Mouse (Mus musculus): ENCODE measurements around the gene Adk. TPM values are rescaled to one million over a fixed set of nuclear protein-coding genes. Genes with fewer than 3 reads are reported as not detected.

The Adk gene
- polyA plus RNA-seq, 1 experiment, result 66.2 TPM

DNA sequence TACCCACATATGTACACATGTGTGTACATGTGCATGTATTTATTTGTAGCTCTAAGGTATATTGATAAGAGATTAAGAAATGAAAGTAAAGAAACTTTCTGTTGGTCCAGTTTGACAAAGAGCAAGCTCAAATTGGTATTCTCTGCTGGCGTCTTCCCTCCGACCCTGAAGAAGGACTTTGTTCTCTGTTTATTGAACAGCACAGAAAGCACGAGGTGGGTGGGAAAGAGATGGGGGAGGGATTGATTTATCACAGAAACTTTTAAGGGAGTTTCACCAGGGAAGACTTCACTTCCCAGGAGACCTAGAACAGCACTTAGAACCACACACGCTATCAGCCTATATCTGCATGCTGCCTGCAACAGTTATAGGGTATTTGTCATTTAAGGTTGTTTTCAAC lies 62.9 kb downstream of the Adk start:
- Histone ChIP-seq H3K27ac (ENCODE audit: insufficient read depth, low read length) (no peak overlapping the region), H3K27me3 (ENCODE audit: control insufficient read depth, insufficient read depth, low read length) (no peaks in the 10 kb centered on the region), H3K4me1 (ENCODE audit: control insufficient read depth, insufficient read depth, low read length) (peaks cover 3% of the 10 kb centered on the region; the same call in 1 of the 2 replicates), H3K4me3 (replicated peaks; ENCODE audit: insufficient read depth, low read depth, low read length) (no peak overlapping the region)
- no peak for DNase-seq
- no peak for TF ChIP-seq POLR2A (IDR thresholded peaks at IDR 0.05; ENCODE audit: borderline replicate concordance, insufficient read depth, low read length)
- WGBS, result 68% methylated on average over 4 of the region's 4 CpGs

DNA sequence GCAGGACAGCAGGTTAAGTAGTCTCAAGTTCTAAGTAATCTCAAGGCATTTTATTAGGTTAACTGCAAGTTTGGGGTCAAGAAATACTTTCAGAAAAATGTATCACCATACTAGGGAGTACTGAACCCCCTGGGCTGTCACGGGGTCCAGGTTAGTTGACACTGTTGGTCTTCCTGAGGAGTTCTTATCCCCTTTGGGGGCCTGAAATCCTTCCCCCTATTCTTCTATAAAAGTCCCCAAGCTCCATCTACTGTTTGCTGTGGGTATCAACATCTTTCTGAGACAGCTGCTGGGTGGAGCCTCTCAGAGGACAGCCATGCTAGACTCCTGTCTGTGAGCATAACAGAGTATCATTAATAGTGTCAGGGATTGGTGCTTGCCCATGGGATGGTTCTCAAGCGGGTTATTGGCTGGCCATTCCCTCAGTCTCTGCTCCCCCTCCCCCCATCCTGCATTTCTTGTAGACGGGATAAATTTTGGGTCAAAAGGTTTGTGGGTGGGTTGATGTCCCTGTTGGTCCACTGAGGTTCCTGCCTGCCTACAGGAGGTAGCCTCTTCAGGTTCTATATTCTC lies 63.6 kb downstream of the Adk start:
- no peak overlapping the region for H3K27ac ChIP-seq (ENCODE audit: insufficient read depth, low read length)
- H3K4me1 ChIP-seq (ENCODE audit: control insufficient read depth, insufficient read depth, low read length), result peaks cover 3% of the 10 kb centered on the region; the same call in 1 of the 2 replicates
- H3K4me3 ChIP-seq (replicated peaks; ENCODE audit: insufficient read depth, low read depth, low read length), result no peak overlapping the region
- peak; percentile 7; the same call in 1 of the 2 replicates for TF ChIP-seq CTCF (IDR thresholded peaks at IDR 0.05; ENCODE audit: borderline replicate concordance, insufficient read depth, low read depth, low read length)
- no peak for TF ChIP-seq POLR2A (IDR thresholded peaks at IDR 0.05; ENCODE audit: borderline replicate concordance, insufficient read depth, low read length)
- peak in 1 of 2 experiments; percentile 16 for DNase-seq
- no peaks in the 10 kb centered on the region for H3K27me3 ChIP-seq (ENCODE audit: control insufficient read depth, insufficient read depth, low read length)
- 52% methylated on average over 3 of the region's 3 CpGs for WGBS

DNA sequence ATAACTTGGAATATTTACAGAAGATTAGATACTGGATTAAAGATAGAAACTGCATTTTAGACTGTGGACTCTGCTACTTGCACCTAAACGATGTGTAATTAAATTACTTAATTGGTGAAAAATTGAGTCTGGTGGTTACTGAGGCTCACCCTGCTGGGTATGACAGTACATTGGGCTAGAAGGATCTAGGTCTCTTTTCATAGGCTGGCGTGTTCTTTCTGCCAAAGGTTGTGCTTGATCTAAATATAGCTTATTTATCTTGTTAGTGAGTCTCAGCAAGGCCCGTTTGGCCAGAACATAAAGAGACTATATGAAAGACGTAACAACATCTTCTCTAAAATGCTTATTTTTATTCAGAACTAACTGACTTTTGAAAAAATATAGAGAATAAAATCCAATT lies 65.7 kb downstream of the Adk start:
- TF ChIP-seq POLR2A (IDR thresholded peaks at IDR 0.05; ENCODE audit: borderline replicate concordance, insufficient read depth, low read length), result no peak
- TF ChIP-seq CTCF (IDR thresholded peaks at IDR 0.05; ENCODE audit: borderline replicate concordance, insufficient read depth, low read depth, low read length), result no peak
- Histone ChIP-seq H3K4me3 (replicated peaks; ENCODE audit: insufficient read depth, low read depth, low read length) (no peak overlapping the region), H3K27me3 (ENCODE audit: control insufficient read depth, insufficient read depth, low read length) (no peaks in the 10 kb centered on the region), H3K27ac (ENCODE audit: insufficient read depth, low read length) (no peak overlapping the region), H3K4me1 (ENCODE audit: control insufficient read depth, insufficient read depth, low read length) (peaks cover 3% of the 10 kb centered on the region; the same call in 1 of the 2 replicates)
- WGBS, result 45% methylated on average over 4 of the region's 4 CpGs
- DNase-seq, result no peak

DNA sequence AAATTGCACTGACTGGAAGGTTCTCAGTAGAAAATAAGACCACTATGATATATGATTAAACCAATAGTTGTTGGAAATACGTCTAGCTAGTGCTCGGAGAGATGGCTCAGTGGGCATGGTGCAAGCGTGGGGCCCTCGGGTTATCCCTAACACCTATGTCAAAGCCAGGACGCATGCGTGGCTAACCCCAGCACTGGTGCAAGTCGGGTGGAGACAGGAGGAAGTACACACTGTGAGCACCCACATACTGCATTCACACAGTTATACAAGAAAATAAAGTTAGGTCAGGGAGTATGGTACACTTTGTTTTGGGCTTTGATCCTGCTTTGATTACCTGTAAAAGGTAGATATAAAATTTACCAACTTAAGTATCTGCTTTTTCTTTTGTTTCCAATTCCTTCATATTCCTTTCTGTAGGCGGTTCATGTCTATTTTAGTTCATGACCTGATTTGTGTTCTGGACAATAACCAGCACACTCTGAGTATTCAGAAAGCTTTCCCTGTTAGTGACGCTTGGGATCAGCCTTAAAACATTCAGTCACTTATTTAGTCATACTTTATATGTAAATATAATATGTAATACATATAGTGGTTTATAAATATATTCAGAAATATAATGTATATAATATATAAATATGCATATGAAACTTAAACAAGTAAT lies 67.4 kb downstream of the Adk start:
- DNase-seq, result peak in 1 of 2 experiments; percentile 27
- H3K27me3 ChIP-seq (ENCODE audit: control insufficient read depth, insufficient read depth, low read length), result no peaks in the 10 kb centered on the region
- TF ChIP-seq POLR2A (IDR thresholded peaks at IDR 0.05; ENCODE audit: borderline replicate concordance, insufficient read depth, low read length) (no peak), CTCF (IDR thresholded peaks at IDR 0.05; ENCODE audit: borderline replicate concordance, insufficient read depth, low read depth, low read length) (no peak)
- H3K4me3 ChIP-seq (replicated peaks; ENCODE audit: insufficient read depth, low read depth, low read length), result no peak overlapping the region
- WGBS, result 65% methylated on average over 9 of the region's 9 CpGs
- peaks cover 3% of the 10 kb centered on the region; the same call in 1 of the 2 replicates for H3K4me1 ChIP-seq (ENCODE audit: control insufficient read depth, insufficient read depth, low read length)
- H3K27ac ChIP-seq (ENCODE audit: insufficient read depth, low read length), result no peak overlapping the region

DNA sequence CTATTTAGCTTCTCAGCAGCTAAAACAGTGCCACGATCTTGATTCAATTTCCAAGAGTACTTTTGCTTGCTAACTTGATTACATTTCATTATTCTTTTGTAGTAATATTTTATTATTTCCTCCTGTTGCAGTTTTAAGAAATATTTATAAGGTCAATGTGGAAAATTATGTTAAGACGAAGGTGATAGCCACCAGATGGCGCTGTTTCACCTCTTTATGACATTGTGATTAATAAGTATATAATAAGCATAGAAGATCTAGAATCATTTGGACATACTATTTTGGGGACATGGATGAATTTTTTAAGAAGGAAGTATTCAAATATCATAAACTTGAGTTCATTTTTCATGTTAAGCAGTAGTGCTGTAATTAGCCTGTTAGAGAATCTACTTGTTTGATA lies 68.1 kb downstream of the Adk start:
- Histone ChIP-seq H3K27ac (ENCODE audit: insufficient read depth, low read length) (no peak overlapping the region), H3K4me1 (ENCODE audit: control insufficient read depth, insufficient read depth, low read length) (peaks cover 3% of the 10 kb centered on the region; the same call in 1 of the 2 replicates), H3K27me3 (ENCODE audit: control insufficient read depth, insufficient read depth, low read length) (no peaks in the 10 kb centered on the region), H3K4me3 (replicated peaks; ENCODE audit: insufficient read depth, low read depth, low read length) (no peak overlapping the region)
- WGBS, result 21% methylated on average over 3 of the region's 3 CpGs
- DNase-seq, result peak; percentile 35 to 49
- TF ChIP-seq CTCF (IDR thresholded peaks at IDR 0.05; ENCODE audit: borderline replicate concordance, insufficient read depth, low read depth, low read length) (peak; percentile 45), POLR2A (IDR thresholded peaks at IDR 0.05; ENCODE audit: borderline replicate concordance, insufficient read depth, low read length) (no peak)

DNA sequence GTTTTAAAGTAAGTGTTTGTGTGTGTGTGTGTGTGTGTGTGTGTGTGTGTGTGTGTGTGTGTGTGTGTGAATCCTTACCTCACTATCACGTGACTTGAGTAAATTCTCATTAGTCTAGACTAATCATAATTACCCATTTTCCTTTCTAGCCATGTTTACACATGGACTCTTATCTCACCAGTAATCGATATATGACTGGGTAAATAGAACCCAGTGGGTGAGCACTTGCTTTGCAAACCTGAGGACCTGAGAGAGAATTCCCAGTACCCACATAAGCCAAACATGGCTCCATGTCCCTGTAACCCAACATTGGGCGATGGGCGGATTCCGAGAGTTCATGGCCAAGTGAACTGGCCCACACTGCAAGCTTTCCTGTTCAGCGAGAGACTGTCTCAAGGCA lies 74.8 kb downstream of the Adk start:
- 95% methylated on average over 6 of the region's 6 CpGs for WGBS

DNA sequence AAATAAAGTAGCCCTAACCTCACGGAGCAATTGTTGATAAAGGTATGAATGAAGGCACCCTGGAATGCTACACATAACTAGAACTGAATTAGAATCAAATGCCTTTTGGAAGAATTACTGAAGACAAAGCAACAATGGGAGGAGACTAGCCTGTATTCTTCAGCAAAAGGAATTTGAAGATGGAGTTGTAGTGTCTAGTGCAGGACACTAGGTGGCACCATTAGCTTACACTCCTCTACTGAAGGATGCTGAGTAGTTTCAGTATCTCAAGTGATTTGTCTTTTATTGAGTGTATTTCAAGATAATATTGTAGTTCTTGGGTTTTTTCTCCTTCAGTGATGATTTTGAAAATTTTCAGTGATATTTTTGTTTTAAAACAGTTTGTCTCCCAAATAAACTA lies 84.5 kb downstream of the Adk start:
- Histone ChIP-seq H3K4me1 (ENCODE audit: control insufficient read depth, insufficient read depth, low read length) (no peaks in the 10 kb centered on the region), H3K27ac (ENCODE audit: insufficient read depth, low read length) (no peak overlapping the region), H3K4me3 (replicated peaks; ENCODE audit: insufficient read depth, low read depth, low read length) (no peak overlapping the region), H3K27me3 (ENCODE audit: control insufficient read depth, insufficient read depth, low read length) (no peaks in the 10 kb centered on the region)
- TF ChIP-seq CTCF (IDR thresholded peaks at IDR 0.05; ENCODE audit: borderline replicate concordance, insufficient read depth, low read depth, low read length) (peak; percentile 69), POLR2A (IDR thresholded peaks at IDR 0.05; ENCODE audit: borderline replicate concordance, insufficient read depth, low read length) (no peak)
- peak; percentile 57 to 72 for DNase-seq
- WGBS, result 41% methylated on average over 1 of the region's 1 CpGs

More for the DNA sequence above, 74.8 kb downstream of the Adk start:
- no peak for TF ChIP-seq CTCF (IDR thresholded peaks at IDR 0.05; ENCODE audit: borderline replicate concordance, insufficient read depth, low read depth, low read length)
- no peak for TF ChIP-seq POLR2A (IDR thresholded peaks at IDR 0.05; ENCODE audit: borderline replicate concordance, insufficient read depth, low read length)
- no peak for DNase-seq
- Histone ChIP-seq H3K4me3 (replicated peaks; ENCODE audit: insufficient read depth, low read depth, low read length) (no peak overlapping the region), H3K27me3 (ENCODE audit: control insufficient read depth, insufficient read depth, low read length) (no peaks in the 10 kb centered on the region), H3K27ac (ENCODE audit: insufficient read depth, low read length) (no peak overlapping the region), H3K4me1 (ENCODE audit: control insufficient read depth, insufficient read depth, low read length) (no peaks in the 10 kb centered on the region)

DNA sequence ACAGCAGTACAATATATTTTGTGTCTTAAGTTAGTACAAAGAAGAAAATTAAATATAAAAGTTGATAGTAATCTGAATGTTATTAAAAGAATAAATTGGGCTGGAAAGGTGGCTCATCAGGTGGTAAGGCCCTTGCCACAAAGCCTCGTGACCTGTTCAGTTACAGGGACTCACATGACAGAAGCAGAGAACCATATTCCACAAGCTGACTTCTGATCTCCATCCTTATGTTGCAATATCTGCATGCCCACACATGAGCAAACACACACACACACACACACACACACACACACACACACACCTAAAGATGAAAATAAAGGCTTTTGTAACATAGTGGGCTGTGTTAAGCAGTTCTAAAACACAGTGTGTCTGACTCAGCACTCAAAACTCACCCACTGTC lies 90.2 kb downstream of the Adk start:
- no peak for TF ChIP-seq POLR2A (IDR thresholded peaks at IDR 0.05; ENCODE audit: borderline replicate concordance, insufficient read depth, low read length)
- no peak for TF ChIP-seq CTCF (IDR thresholded peaks at IDR 0.05; ENCODE audit: borderline replicate concordance, insufficient read depth, low read depth, low read length)
- H3K4me1 ChIP-seq (ENCODE audit: control insufficient read depth, insufficient read depth, low read length), result no peaks in the 10 kb centered on the region
- DNase-seq, result no peak
- no peak overlapping the region for H3K27ac ChIP-seq (ENCODE audit: insufficient read depth, low read length)
- no peak overlapping the region for H3K4me3 ChIP-seq (replicated peaks; ENCODE audit: insufficient read depth, low read depth, low read length)
- no peaks in the 10 kb centered on the region for H3K27me3 ChIP-seq (ENCODE audit: control insufficient read depth, insufficient read depth, low read length)
- 100% methylated on average over 1 of the region's 1 CpGs for WGBS
